Mouse (Mus musculus) testis, adult 2 months (tissue): ENCODE data around the gene 4930523C07Rik.

Source experiments
- CTCF ChIP-seq: fragments of 200-500 bp; IDR thresholded peaks from 2 replicates; pipeline ENCODE4 v1.5.1; 2012; ENCODE audit warnings: low read depth, mild to moderate bottlenecking, inconsistent platforms, low read length, moderate library complexity; ENCODE audit not compliant: control insufficient read depth, insufficient read depth, insufficient replicate concordance
- POLR2A ChIP-seq: fragments of 200-500 bp; IDR thresholded peaks from 2 replicates; pipeline ENCODE4 v1.6.1; 2012; ENCODE audit warnings: low read depth, mild to moderate bottlenecking, inconsistent platforms, low read length, moderate library complexity; ENCODE audit not compliant: control insufficient read depth

- no peak for TF ChIP-seq CTCF
- TF ChIP-seq POLR2A = no peak
Observed at GRCm38 (mm10) chr1:160039951-160040645, 4.1 kb upstream of the 4930523C07Rik start.
